In the genomic region with DNA sequence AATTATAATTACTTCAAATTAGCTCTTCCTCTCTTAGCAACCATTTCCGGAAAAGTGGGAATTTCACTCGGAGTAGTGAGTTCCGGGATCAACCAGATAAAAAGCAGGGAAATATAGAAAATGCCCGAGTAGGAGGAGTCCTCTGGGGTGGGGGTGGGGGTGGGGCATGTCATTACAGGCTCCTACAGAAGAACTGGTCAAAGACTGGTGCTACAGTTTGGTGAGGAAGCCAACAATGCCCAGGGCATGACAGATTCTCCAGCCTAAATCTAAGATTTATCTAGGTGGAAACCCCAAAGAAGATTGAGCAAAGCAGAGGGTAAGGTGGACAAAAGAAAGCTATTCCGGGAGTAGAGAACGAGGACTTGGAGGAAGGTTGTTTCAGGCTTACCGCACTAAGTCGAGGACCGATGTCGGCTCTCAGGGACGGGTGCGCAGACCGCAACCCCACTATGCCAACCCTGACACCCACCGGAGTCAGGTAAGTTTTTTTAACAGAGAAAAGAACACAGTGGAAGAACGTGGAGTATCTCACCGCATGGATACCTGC, we compare ENCODE assay signal across 8 mouse cellular contexts. TPM values are rescaled to one million over a fixed set of nuclear protein-coding genes. Genes with fewer than 3 reads are reported as not detected.
DNase-seq lines count a peak whose midpoint lies in the region; ATAC-seq and TF ChIP-seq lines count a peak whose summit lies in the region.

No protein-coding gene starts in this region.

- peaks cover 9 to 51% of the 10 kb centered on the region in 2 experiments; a peak in 3 of 4 replicates for H3K4me1 ChIP-seq in CH12.LX (ENCODE audit: control insufficient read depth in 1 of 2, insufficient read depth in 2 of 2)
- H3K4me1 ChIP-seq in forebrain, embryonic 12.5 days, result peaks cover 41% of the 10 kb centered on the region
- H3K4me1 ChIP-seq in liver, embryonic 12.5 days, result peaks cover 76% of the 10 kb centered on the region

- peak overlapping the region; percentile 60 for H3K9ac ChIP-seq in CH12.LX (ENCODE audit: insufficient read depth, low read depth)
- peak overlapping the region; percentile 77 for H3K9ac ChIP-seq in forebrain, embryonic 12.5 days
- H3K9ac ChIP-seq in liver, embryonic 12.5 days, result peak overlapping the region; percentile 81

- no peaks in the 10 kb centered on the region for H3K9me3 ChIP-seq in CH12.LX (replicated peaks; ENCODE audit: low read length)
- no peaks in the 10 kb centered on the region for H3K9me3 ChIP-seq in forebrain, embryonic 12.5 days
- no peaks in the 10 kb centered on the region for H3K9me3 ChIP-seq in liver, embryonic 12.5 days (replicated peaks)

- TF ChIP-seq EP300 in CH12.LX (IDR thresholded peaks at IDR 0.05; ENCODE audit: low read length), result no peak

- no peak for TF ChIP-seq RAD21 in CH12.LX (IDR thresholded peaks at IDR 0.05; ENCODE audit: low read depth, low read length)

- TF ChIP-seq POLR2A in CH12.LX (IDR thresholded peaks at IDR 0.05; ENCODE audit: low read depth, low read length), result no peak

- peak overlapping the region; percentile 94 for H3K4me3 ChIP-seq in gastrocnemius, adult 2 months
- peak overlapping the region; percentile 73 to 87 (median 74) for H3K4me3 ChIP-seq in CH12.LX (replicated peaks in 1 of 3; ENCODE audit: low read depth in 2 of 3, low read length in 2 of 3, poor library complexity in 1 of 3)
- H3K4me3 ChIP-seq in forebrain, embryonic 12.5 days (replicated peaks), result peak overlapping the region; percentile 75
- peak overlapping the region; percentile 79 for H3K4me3 ChIP-seq in liver, embryonic 12.5 days

- H3K4me2 ChIP-seq in CH12.LX (ENCODE audit: insufficient read depth, low read depth, poor library complexity, severe bottlenecking), result peak overlapping the region; percentile 74
- peak overlapping the region; percentile 68 for H3K4me2 ChIP-seq in forebrain, embryonic 12.5 days
- H3K4me2 ChIP-seq in liver, embryonic 12.5 days, result peak overlapping the region; percentile 88

- H3K36me3 ChIP-seq in CH12.LX (replicated peaks in 1 of 2; ENCODE audit: control insufficient read depth in 1 of 2, insufficient read depth in 1 of 2, low read length in 1 of 2), result peaks cover 22 to 53% of the 10 kb centered on the region in 2 experiments
- peaks cover 47% of the 10 kb centered on the region for H3K36me3 ChIP-seq in forebrain, embryonic 12.5 days (replicated peaks)
- peaks cover 67% of the 10 kb centered on the region for H3K36me3 ChIP-seq in liver, embryonic 12.5 days

- DNase-seq in gastrocnemius, adult 2 months, result no peak
- no peak for DNase-seq in gastrocnemius, adult 8-10 months (ENCODE audit: low spot score in 2 of 2)
- peak; percentile 49 for DNase-seq in CH12.LX (ENCODE audit: extremely low read depth)
- DNase-seq in embryo, embryonic 9.5 days (ENCODE audit: extremely low spot score), result no peak
- DNase-seq in cerebellum, adult 11-12 months, result no peak
- no peak for DNase-seq in layer of hippocampus, adult 18-20 months (ENCODE audit: low spot score in 2 of 2)

- intact Hi-C loops in gastrocnemius, adult 2 months (cut with DNase I), result loop anchor here (5.0 kb wide), 1 partner anchor 36 kb away; a partner anchor contains a TSS

- in situ Hi-C loops in CH12.LX (cut with MboI; ENCODE audit: low pct_ligation_motif_present, low pct_unique_long_range_greater_than_20kb, low sequenced_read_pairs), result no loop called here

- no peaks in the 10 kb centered on the region for H3K27me3 ChIP-seq in CH12.LX (replicated peaks)
- H3K27me3 ChIP-seq in forebrain, embryonic 12.5 days, result no peaks in the 10 kb centered on the region
- H3K27me3 ChIP-seq in liver, embryonic 12.5 days (replicated peaks), result no peaks in the 10 kb centered on the region

- dilution Hi-C loops in CH12.LX (cut with MboI; ENCODE audit: extremely low pct_ligation_motif_present, extremely low pct_unique_long_range_greater_than_20kb, low sequenced_read_pairs), result no loop called here

- 3% methylated on average over 16 of the region's 16 CpGs for WGBS in forebrain, embryonic 12.5 days
- WGBS in liver, embryonic 12.5 days (ENCODE audit: insufficient replicate concordance), result under 1% methylated on average over 16 of the region's 16 CpGs

- no peak for TF ChIP-seq CTCF in gastrocnemius, adult 2 months (IDR thresholded peaks at IDR 0.05)
- no peak for TF ChIP-seq CTCF in CH12.LX (conservative IDR thresholded peaks at IDR 0.05 in 1 of 2, IDR thresholded peaks at IDR 0.05 in 1 of 2; ENCODE audit: low read depth in 2 of 2, low read length in 2 of 2)

- peaks cover 87% of the 10 kb centered on the region for H3K79me2 ChIP-seq in CH12.LX (replicated peaks; ENCODE audit: control insufficient read depth, extremely low read depth, insufficient read depth, poor library complexity, severe bottlenecking)

- H3K27ac ChIP-seq in gastrocnemius, adult 2 months, result peak overlapping the region; percentile 93
- peak overlapping the region; percentile 33; the same call in 1 of the 2 replicates for H3K27ac ChIP-seq in CH12.LX (ENCODE audit: insufficient read depth, low read depth)
- H3K27ac ChIP-seq in forebrain, embryonic 12.5 days, result peak overlapping the region; percentile 85
- H3K27ac ChIP-seq in liver, embryonic 12.5 days, result peak overlapping the region; percentile 89

- ATAC-seq in forebrain, embryonic 12.5 days (ENCODE audit: low FRiP score), result peak; percentile 52
- ATAC-seq in liver, embryonic 12.5 days, result peak; percentile 42

TF ChIP-seq in CH12.LX, 34 proteins besides CTCF, POLR2A, EP300 and RAD21:
- TF ChIP-seq MEF2A (IDR thresholded peaks at IDR 0.05; ENCODE audit: borderline replicate concordance, low read depth, low read length) (0 out of 2 replicates have a peak, but pooled peaks have one; percentile 34), SMC3 (IDR thresholded peaks at IDR 0.05; ENCODE audit: low read depth, low read length) (no peak), CHD1 (IDR thresholded peaks at IDR 0.05; ENCODE audit: low read depth, low read length) (no peak), MXI1 (IDR thresholded peaks at IDR 0.05; ENCODE audit: low read depth, low read length) (peak; percentile 11; the same call in 1 of the 2 replicates), JUND (conservative IDR thresholded peaks at IDR 0.05; ENCODE audit: low read depth, low read length) (no peak), ZC3H11A (IDR thresholded peaks at IDR 0.05; ENCODE audit: low read depth, low read length) (no peak), MYC (IDR thresholded peaks at IDR 0.05; ENCODE audit: low read depth, low read length) (no peak), SIN3A (IDR thresholded peaks at IDR 0.05; ENCODE audit: low read length) (peak; percentile 78), ZNF384 (IDR thresholded peaks at IDR 0.05; ENCODE audit: low read depth, low read length) (no peak)

RNA-seq across cellular contexts. Expression of a gene that starts 0.3 kb away (rescaled TPM):
- 10 to 100 TPM; 32.1 to 35.5 TPM for total RNA-seq in gastrocnemius, adult 2 months (2021)
- 10 to 100 TPM; 32.2 to 39.3 (median 33.5) TPM for total RNA-seq in gastrocnemius, adult 8-10 months (2022)
- total RNA-seq in CH12.LX (2012; rRNA removed) (73.2 and 77.0 TPM in 2 replicates), CH12.LX (2014; rRNA removed) (63.0 and 68.3 TPM in 2 replicates)
- polyA plus RNA-seq in CH12.LX (2012; ENCODE audit: insufficient read length, low read depth), result 47.3 and 55.7 TPM in 2 replicates
- polyA plus RNA-seq in forebrain, embryonic 12.5 days (2016; fragmentation: Nextera tagmentation; extraction: Ambion mirVana), result 86.4 and 95.2 TPM in 2 replicates
- 30.7 and 32.6 TPM in 2 replicates for polyA plus RNA-seq in liver, embryonic 12.5 days (2016; fragmentation: Nextera tagmentation; extraction: Ambion mirVana)
- 10 to 100 TPM; 97.8 to 99.1 TPM for total RNA-seq in layer of hippocampus, adult 18-20 months (2021)

RNA-seq across cellular contexts. Expression of a gene that starts 18.1 kb away (rescaled TPM):
- total RNA-seq in gastrocnemius, adult 2 months (2021), result 10 to 100 TPM; 11.3 to 14.0 TPM
- total RNA-seq in gastrocnemius, adult 8-10 months (2022), result 10 to 100 TPM in 3 of 4 experiments, 1 to 10 TPM in 1; 8.7 to 14.3 (median 11.8) TPM
- total RNA-seq in CH12.LX (2012; rRNA removed) (15.2 and 17.0 TPM in 2 replicates), CH12.LX (2014; rRNA removed) (3.9 and 5.5 TPM in 2 replicates)
- 37.5 and 44.3 TPM in 2 replicates for polyA plus RNA-seq in CH12.LX (2012; ENCODE audit: insufficient read length, low read depth)
- 39.0 and 42.9 TPM in 2 replicates for polyA plus RNA-seq in forebrain, embryonic 12.5 days (2016; fragmentation: Nextera tagmentation; extraction: Ambion mirVana)
- polyA plus RNA-seq in liver, embryonic 12.5 days (2016; fragmentation: Nextera tagmentation; extraction: Ambion mirVana), result 18.1 and 18.9 TPM in 2 replicates
- total RNA-seq in layer of hippocampus, adult 18-20 months (2021), result 10 to 100 TPM; 24.5 to 31.9 TPM

RNA-seq across cellular contexts. Expression of a gene that starts 18.1 kb away (rescaled TPM):
- 10 to 100 TPM; 10.4 to 13.6 TPM for total RNA-seq in gastrocnemius, adult 2 months (2021)
- 1 to 10 TPM; 5.5 to 7.2 (median 6.5) TPM for total RNA-seq in gastrocnemius, adult 8-10 months (2022)
- total RNA-seq in CH12.LX (2012; rRNA removed) (39.0 and 47.1 TPM in 2 replicates), CH12.LX (2014; rRNA removed) (18.2 and 19.1 TPM in 2 replicates)
- 51.8 and 59.1 TPM in 2 replicates for polyA plus RNA-seq in CH12.LX (2012; ENCODE audit: insufficient read length, low read depth)
- 120 and 133 TPM in 2 replicates for polyA plus RNA-seq in forebrain, embryonic 12.5 days (2016; fragmentation: Nextera tagmentation; extraction: Ambion mirVana)
- polyA plus RNA-seq in liver, embryonic 12.5 days (2016; fragmentation: Nextera tagmentation; extraction: Ambion mirVana), result 62.0 and 63.5 TPM in 2 replicates
- 10 to 100 TPM; 47.7 to 53.1 TPM for total RNA-seq in layer of hippocampus, adult 18-20 months (2021)

RNA-seq across cellular contexts. Expression of a gene that starts 37.1 kb away (rescaled TPM):
- 1 to 10 TPM; 2.1 to 2.7 TPM for total RNA-seq in gastrocnemius, adult 2 months (2021)
- 1 to 10 TPM; 2.0 to 2.9 (median 2.7) TPM for total RNA-seq in gastrocnemius, adult 8-10 months (2022)
- total RNA-seq in CH12.LX (2012; rRNA removed), result 7.0 and 8.4 TPM in 2 replicates
- 11.1 and 11.4 TPM in 2 replicates for total RNA-seq in CH12.LX (2014; rRNA removed)
- 10.6 and 13.8 TPM in 2 replicates for polyA plus RNA-seq in CH12.LX (2012; ENCODE audit: insufficient read length, low read depth)
- polyA plus RNA-seq in forebrain, embryonic 12.5 days (2016; fragmentation: Nextera tagmentation; extraction: Ambion mirVana), result 151 and 159 TPM in 2 replicates
- 22.7 and 24.0 TPM in 2 replicates for polyA plus RNA-seq in liver, embryonic 12.5 days (2016; fragmentation: Nextera tagmentation; extraction: Ambion mirVana)
- 10 to 100 TPM; 20.1 to 21.0 TPM for total RNA-seq in layer of hippocampus, adult 18-20 months (2021)

RNA-seq across cellular contexts. Expression of a gene that starts 45.8 kb away (rescaled TPM):
- total RNA-seq in gastrocnemius, adult 2 months (2021), result 10 to 100 TPM; 17.4 to 24.8 TPM
- total RNA-seq in gastrocnemius, adult 8-10 months (2022), result 10 to 100 TPM; 18.0 to 27.4 (median 22.5) TPM
- total RNA-seq in CH12.LX (2012; rRNA removed) (42.1 and 42.6 TPM in 2 replicates), CH12.LX (2014; rRNA removed) (25.6 and 30.7 TPM in 2 replicates)
- polyA plus RNA-seq in CH12.LX (2012; ENCODE audit: insufficient read length, low read depth), result 32.0 and 39.1 TPM in 2 replicates
- 34.6 and 37.9 TPM in 2 replicates for polyA plus RNA-seq in forebrain, embryonic 12.5 days (2016; fragmentation: Nextera tagmentation; extraction: Ambion mirVana)
- polyA plus RNA-seq in liver, embryonic 12.5 days (2016; fragmentation: Nextera tagmentation; extraction: Ambion mirVana), result 40.3 and 43.6 TPM in 2 replicates
- 10 to 100 TPM; 33.2 to 35.4 TPM for total RNA-seq in layer of hippocampus, adult 18-20 months (2021)

Comparison
In these comparisons a context has a peak if more than half of its experiments do, and no peak if none do; other contexts are left out.
1. H3K27ac ChIP-seq: peak in every context shown above with its lines; median percentile 93 in gastrocnemius, adult 2 months; 89 in liver, embryonic 12.5 days; 85 in forebrain, embryonic 12.5 days; 33 in CH12.LX.